Mouse (Mus musculus): ENCODE measurements around the gene Add3.

The Add3 gene

DNA sequence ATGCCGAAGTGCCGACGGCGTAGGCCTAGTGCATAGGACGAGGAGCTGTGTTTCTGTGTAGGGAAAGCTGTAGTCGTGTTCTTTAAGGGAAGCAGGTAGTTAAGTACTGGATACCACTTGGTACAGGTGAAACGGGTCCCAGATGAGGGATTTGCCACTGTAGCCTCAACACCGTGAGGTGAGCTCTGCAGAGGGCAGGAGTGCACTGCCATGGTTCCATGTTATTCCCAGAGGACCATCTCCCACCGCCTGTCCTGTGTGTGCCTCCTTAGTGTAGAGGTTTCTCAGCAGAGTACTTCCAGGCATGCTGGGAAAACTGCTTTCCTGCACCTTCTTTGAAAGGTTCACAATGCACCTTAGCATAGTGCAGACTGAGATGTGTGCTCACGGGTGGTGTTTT lies 26.1 kb downstream of the Add3 start:
- no peak for DNase-seq (ENCODE audit: low read depth, low spot score)

DNA sequence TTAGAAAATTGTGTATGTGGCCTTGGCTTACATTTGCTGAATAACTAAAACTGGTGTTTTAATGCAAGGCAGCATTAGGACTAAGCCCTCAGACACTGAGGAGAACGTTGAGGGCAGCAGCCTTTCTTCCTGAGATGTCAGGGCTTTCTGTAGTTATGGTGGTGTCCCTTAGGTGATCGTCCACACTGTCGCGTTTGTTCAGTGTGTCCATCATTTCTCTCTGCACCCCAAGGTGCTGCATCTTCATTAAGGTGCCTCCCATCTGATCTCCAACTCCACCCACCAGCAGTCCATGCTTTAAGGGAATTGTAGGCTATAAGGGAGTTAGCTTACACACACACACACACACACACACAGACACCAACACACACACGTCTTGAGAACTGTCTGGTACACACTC lies 28.3 kb downstream of the Add3 start:
- DNase-seq (ENCODE audit: low read depth, low spot score): no peak

DNA sequence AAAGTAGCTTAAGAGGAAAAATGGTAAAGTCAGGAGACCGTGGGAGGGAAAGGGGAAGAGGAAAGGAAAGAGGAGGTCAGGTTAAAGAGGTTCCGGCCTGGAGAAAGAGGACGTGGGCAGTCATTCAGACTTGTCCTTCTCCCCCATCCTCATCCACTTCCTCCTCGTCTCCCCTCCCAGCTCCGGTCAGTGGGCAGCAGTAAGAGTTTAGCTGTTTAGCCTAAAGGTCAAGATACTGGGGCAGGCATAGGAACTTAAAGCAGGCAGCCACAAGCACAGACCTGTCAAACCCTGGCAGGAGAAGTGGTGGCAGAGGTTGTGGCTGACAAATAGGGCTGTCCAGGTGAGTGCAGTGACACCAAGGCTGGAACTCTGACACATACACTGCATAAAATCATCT lies 30.4 kb downstream of the Add3 start:
- no peak for DNase-seq (ENCODE audit: low read depth, low spot score)

DNA sequence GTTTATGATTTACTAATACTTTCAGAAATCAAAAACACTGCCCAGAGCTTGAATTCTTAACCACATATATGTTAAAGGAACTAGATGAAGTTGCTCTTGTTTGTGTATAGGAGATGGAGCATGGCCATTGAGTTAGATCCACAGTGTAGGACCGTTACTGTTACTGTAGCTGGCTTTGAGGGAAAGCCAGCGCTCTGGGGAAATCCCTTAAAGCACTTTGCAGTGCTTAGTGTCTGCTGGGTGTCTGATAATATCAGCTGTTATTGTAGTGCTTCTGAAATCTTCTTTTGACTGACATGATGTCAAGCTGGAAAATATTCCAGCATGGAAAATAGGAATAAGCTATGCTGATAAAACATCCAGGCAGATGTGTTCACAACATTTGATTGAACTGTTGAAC lies 33.8 kb downstream of the Add3 start:
- DNase-seq (ENCODE audit: low read depth, low spot score): no peak

DNA sequence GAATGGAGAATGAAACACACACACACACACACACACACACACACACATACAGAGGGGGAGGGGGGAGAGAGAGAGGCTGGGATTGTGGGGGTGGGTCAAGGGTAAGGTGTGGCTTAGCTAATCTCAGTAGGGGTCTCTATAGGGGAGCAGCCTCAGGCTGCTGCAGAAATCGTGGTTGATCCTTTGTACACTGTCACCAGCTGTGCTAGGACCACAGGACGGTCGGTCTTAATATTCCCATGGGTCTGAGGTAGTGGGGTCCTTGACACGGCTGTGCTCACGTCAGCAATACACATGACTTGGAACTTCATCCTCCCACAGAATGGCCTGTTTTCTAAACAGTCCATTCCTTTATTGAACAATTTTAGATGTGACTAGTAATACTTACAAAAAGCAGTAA lies 35.3 kb downstream of the Add3 start:
- DNase-seq (ENCODE audit: low read depth, low spot score): no peak

DNA sequence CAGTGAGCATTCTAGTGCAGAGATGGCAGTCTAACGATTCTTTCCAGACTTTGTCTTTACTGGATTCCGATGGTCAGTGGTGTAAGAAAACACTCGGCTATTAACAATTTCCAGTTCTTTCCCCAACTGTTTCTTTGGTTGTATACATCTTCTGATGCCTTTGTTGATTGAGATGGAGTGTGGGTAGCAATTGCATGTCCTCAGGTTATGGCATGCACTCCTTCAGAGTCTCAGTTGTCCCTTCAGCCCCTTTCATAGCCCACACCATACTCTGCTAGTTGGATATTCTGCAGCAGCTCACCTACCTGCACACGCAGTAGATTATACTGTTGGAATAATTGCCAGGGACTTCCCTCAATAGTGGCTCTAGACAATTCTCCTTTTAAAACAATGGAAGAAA lies 36.3 kb downstream of the Add3 start:
- DNase-seq (ENCODE audit: low read depth, low spot score): no peak

DNA sequence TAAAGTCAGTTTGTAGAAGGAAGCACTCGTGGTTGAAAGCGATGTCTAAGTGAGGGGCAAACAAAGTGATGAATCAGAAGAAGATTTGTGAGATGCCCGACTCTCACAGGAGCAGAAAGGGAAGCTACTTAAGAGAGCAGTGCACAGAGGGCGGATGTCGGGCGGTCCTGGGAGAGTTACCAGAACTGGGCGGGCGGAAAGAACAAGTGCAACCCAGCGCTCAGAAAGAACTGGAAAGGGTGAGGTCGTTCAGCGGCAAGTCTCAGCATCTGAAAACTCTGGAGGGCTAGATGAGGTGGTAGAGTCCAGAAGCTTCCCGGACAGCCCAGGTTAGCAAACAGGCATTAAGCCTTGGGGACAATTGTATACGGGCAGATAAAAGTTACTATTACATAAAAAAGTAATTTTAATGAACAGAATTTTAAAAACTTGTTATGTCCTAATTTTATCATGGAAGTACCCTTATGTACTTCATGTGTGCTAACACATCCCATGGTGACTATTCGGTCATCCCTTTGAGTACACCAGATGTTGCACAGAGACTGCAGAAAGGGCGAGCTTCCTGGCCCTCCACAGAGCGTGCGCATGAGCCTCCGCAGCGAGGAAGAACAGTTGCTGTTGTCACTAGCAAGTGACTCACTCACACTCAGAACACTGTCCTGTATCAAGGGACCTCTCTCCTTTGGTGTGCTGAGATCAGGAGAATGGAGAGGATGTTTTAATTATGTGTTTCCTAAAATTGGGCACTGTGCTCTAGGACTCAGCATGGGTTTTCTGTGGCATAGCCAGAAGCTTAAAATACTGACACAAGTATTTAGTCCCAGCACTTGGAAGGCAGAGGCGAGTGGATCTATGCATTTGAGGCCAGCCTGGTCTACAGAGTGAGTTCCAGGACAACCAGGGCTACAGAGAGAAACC lies 38.6 kb downstream of the Add3 start:
- DNase-seq (ENCODE audit: low read depth, low spot score): no peak

DNA sequence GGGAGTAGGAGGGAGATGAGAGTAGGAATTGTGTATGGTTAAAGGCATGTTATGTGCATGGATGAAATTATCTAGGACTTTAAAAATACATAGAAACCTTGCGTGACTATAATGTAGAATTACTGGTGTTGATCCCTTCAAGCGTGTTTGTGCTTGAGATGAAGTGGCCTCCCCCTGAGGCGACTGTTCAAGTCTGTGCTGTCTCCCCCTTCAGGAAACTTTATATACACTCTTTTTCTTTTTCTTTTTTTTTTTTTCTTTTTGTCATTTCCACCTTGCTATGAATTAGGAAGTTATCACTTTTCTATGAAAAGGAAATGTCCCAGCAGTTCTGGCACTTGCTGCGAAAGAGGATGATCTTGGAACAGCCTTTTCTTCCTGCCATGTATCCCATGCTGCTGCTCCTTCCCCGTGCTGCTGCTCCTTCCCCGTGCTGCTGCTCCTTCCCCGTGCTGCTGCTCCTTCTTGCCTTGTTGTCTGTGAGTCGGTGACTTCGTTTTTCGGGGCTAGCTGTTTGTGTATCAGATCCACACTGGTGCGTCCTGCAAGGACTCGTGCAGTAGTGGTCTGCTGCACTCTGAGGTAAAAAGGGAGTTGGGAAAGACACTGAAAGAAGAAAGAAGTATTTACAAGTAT lies 40.0 kb downstream of the Add3 start:
- no peak for DNase-seq (ENCODE audit: low read depth, low spot score)

DNA sequence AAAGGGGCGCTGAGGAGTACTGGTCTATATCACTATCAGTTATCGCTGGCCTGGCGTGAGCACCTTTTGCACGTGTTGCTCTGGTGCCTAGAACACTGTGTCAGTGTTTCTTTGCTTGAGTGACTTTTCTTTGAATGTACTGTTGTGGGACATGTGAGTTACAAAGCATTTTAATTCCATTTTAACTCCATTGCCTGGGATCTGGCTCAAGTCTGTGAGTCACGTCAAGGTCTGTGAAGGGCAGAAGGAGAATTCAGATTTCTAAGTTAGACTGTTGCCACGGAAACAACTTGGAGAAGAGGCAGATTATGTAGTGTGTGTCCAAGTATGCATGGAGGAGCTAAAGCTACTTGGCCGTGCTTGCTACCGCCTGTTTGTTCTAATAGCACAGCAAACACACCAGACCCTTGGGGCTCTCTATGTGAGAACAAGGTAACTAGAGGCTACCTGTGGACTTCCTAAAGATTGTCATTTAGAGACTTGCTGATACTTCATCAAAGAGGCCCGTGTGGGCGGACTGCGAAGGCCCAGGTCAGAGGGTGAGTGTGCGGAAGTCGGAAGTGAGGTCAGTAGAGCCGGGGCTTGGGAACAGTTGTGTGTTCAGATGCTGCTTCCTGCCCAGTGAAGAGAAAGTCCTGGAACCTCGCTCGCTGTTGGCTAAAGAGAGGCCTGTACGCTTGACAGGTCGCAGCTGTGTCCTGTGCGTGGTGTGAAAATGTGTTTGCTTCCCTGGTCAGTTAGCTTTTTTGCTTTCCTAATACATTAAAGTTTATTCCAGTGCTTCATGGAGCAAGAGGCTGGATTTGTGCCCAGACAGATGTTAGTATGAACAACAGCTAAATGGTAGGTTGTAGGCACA lies 41.0 kb downstream of the Add3 start:
- no peak for DNase-seq (ENCODE audit: low read depth, low spot score)

DNA sequence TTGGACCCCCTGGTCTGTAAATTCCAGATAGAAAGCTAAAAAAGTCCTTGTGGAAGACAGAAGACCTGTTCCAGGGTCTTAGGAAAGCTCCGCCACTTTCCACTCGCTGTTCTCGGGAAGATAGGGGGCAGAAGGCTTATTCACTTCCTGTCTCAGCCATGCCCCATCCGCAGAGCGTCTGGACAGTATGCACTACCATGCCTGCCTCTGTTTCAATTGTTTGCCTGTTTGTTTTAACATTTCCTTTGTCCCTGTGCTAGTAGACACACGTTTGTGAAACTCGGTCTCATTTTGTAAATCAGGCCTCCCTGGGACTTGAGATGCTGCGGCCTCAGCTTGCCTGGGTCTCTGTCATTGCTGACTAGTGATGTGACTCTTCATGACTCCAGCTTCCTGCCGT lies 43.4 kb downstream of the Add3 start:
- DNase-seq (ENCODE audit: low read depth, low spot score): no peak

DNA sequence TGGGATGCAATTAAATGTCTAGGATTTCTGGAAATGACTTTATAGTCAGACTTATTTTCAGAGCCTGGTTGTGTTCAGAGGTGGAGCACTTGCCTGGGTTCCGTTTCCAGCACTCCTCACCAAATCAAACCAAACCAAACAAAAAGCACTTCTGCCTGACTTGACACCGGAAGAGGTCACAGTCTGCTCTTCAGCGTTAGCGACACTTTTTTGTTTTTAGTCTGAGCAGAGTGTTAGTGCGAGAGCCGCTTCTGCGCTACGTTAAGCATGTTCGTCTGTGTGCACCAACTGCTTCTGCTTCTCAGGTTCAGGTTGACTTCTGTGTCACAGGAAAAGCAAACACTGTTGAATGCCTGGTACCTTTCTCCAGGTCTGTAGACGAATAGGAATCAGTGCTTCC lies 44.0 kb downstream of the Add3 start:
- DNase-seq (ENCODE audit: low read depth, low spot score): no peak

DNA sequence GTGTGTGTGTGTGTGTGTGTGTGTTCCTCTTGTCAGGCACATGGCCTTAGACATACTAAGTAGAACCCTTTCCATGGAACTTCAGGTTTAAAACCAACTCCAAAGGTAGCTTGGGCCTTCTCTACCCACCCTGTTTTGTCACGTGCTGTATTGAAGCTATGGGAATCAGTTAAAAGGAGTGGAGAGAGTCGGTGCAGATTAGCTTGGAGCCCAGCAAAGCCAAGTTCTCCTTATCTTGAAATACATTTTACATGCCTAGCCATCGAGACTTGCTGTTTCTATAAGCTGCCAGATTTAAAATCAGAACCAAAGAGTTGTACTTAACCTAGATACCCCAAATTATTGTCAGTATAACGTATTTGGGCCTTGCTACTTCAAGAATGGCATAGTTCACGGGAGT lies 44.7 kb downstream of the Add3 start:
- DNase-seq (ENCODE audit: low read depth, low spot score): no peak

DNA sequence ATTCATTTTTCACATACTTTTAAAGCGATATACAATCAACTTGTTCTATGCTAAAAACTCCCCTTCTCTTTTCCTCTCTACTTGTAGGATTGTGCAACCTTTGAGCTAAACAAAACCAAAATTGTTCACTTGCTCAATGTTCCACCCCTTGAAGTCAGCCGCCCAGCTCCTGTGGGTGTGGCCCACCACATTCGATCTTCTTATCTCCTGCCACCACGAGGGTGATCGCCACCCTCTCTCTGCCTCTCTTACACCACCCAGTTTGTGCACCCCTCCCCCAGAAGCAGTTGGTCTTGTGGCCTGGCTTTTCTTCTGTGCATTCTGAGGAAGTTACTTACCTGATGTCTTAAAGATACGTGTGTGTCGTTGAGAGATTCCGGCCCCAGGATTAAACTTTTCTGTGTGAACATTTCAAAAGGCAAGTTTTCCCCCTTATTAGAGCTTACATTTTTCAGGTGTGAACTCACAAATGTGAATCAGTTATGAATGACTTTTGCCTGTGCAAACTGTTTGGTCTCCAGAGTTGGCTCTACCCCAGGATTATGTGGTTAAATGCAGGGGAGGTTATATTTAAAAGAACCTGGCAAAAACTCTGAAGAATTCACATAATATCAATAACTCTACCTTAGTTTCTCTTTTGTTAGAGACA lies 45.4 kb downstream of the Add3 start:
- DNase-seq (ENCODE audit: low read depth, low spot score): no peak

DNA sequence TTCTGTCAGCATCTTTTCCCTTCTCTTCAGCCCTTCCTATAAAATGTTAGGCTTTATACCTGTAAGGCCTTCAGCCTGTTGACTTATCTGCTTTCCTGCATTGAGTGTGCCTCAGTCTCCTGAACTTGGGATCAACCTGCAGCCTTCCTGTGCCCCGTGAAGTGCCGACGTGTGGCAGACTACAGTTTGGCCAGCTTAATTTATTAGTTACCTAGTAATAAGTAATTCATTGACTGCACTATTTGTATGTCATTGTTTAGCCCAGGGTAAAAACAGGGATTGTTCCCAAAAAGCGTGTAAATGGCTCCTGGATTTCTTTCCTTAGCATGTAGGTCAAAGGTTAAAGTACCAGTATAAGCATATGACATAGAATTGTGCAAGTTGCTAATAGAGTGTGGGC lies 46.2 kb downstream of the Add3 start:
- DNase-seq (ENCODE audit: low read depth, low spot score): no peak

DNA sequence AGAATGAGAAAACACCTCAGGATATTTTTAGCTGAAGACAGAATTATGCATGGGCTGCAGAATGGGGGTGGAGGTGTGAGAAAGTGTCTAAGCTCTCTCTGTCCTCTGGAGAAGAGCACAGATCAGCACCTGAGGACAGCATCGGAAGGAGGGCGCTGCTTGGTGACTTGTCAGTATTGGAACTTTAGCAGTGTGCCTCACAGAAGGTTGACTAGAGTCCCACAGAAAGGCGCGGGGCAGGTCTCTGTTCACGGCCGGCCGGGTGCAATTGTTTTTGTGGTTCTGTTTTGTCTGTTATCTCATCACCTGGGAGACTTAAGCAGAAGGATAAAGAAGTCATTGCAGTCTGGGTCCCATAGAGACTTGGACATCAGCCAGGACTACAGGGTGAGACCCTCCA lies 47.3 kb downstream of the Add3 start:
- no peak for DNase-seq (ENCODE audit: low read depth, low spot score)

DNA sequence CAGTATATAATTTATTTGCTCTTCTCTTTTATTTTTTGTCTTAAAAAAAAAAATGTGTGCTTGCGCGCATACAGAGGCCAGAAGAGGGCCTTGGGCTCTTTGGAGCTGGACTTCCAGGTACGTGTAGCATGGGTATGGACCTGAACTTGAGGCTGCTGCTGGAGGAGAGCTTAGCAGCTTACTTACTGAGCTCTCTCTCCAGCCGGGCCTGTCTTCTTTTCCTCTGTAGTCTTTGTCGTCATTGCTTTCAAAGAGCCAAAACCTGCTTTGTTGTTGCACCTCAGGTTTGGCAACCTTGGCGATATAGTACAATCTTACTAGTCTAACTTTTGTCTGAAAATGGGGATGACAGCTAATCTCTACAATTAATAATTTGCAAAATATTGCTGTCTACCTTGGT lies 47.9 kb downstream of the Add3 start:
- no peak for DNase-seq (ENCODE audit: low read depth, low spot score)

DNA sequence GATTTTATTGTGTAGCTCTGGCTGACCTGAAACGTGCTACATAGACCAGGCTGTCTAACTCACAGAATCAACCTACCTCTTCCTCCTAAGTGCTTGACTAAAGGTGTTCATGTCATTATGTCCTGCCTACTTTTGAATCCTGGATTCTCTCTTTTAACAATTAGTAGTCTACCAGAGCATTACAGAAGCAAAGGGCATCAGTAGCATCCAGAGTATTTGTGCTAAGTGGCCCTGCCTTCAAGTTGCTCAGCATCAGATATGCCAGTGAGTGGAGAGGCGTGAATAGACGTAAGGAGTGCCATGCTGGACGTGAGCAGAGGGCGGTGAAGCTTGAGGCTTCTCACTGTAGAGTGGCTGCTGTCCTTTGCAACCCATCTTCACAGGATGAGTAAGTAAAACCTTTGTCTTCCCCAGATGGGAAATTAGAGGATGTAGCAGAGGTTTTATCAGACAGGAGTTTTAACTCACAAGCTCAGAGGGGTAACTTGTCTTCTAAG lies 48.5 kb downstream of the Add3 start:
- DNase-seq (ENCODE audit: low read depth, low spot score): no peak

DNA sequence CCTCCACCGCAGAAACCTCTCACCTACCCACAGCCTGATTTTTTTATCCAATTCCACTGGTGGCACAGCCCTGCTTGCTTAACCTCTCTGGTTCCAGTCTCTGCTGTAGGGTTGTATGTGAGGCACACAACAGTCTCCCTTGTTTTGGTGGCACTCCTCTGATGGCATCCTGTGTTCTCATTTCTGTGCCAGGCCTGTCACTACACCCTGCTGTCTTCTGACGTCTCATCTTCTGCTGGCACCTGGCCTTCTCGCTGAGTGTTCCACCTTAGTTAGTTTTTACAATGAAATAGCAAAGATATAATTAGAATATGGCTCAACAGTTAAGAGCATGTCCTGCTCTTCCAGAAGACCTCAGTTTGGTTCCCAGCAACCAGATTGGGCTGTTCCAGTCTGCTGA lies 49.5 kb downstream of the Add3 start:
- no peak for DNase-seq (ENCODE audit: low read depth, low spot score)

DNA sequence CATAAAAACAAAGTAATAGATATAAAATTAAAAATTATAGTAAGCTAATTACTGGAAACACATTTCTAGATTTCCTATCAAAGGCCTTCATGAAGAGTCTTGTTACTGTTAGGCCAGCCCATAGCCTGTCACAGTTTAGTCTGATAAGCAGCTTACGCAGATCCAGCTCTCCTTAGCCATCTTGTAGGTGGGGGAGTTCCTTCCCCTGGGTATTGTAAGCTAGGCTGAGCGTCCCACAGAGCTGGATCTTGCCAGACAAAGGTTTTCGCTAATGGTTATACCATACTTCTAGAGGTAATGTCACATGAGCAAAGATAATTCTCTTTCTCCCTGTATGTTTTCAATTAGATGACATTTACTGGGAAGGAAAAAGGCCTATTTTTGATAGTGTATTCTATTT lies 50.0 kb downstream of the Add3 start:
- DNase-seq (ENCODE audit: low read depth, low spot score): no peak

DNA sequence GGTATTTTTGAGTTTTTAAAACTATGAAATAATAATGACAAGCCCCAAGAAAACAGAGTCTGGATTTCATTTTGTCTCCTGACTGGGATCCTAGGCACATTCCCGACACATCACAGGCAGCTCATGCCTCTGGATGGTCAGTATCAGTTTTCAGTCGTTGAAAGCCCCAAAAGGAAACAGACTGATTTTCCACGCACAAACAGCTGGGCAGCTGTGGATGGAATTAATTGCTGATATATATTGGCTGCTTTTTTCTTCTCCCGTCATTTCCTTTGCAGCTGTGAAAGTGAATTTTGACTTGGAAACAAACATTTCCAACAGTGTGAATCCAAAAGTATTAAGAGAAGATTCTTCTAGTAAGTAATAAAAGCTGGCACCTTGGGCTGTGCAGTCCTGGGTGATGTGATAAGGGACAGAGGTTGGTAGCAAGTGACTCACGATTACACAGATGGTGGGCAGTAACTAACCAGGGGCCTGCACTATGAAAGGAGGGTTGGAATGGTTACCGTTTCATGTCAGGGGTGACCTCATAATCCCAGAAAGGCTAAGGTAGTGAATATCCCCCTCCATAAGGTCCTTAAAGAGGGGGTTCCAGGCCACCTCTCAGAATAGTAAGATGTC lies 51.7 kb downstream of the Add3 start:
- DNase-seq (ENCODE audit: low read depth, low spot score): no peak

DNA sequence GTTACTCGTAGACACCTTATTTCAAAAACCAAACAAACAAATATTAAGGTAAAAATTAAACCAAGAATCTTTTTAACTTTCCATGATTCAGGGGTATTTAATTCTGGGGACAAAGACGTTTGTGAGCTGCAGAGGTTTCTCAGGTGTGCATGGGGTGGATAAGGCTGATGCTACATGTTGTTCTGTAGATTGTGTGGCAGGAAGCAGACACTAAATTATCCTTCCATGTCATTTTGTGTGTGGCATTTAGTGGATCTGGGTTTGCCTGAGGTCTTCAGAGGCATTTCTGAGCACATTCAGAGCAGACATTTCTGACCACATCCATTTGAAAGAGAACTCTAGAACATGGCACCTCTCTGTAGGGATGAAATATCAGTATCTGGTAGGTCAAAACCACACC lies 52.9 kb downstream of the Add3 start:
- no peak for DNase-seq (ENCODE audit: low read depth, low spot score)

Data from telencephalon, adult 2 months (tissue).